Mouse (Mus musculus) neural tube, embryonic 11.5 days (tissue): ENCODE data around the gene Slc1a7. TPM values are rescaled to one million over a fixed set of nuclear protein-coding genes. Genes with fewer than 3 reads are reported as not detected.
A peak's percentile ranks its signal among the peaks of the same experiment; 100 is the strongest.

Experiments used
- ATAC-seq: fragments of 200-750 bp; cut with Nextera tagmentation; 2 replicates; pipeline ENCODE4 v1.8.0; 2017; ENCODE audit warnings: moderate number of reproducible peaks, mild to moderate bottlenecking, moderate TSS enrichment, moderate library complexity; ENCODE audit not compliant: insufficient read depth, low FRiP score, low TSS enrichment
- DNase-seq: peaks from one replicate; pipeline ENCODE4 v3.0.0-alpha.2; 2015; ENCODE audit warnings: low spot score
- H3K27ac ChIP-seq: fragments of 300-500 bp; sonication (generic); 2 replicates; pipeline ENCODE4 v1.5.1; 2014; ENCODE audit warnings: low read depth, mild to moderate bottlenecking, low read length
- H3K27me3 ChIP-seq: fragments of 300-500 bp; sonication (generic); 2 replicates; pipeline ENCODE4 v1.6.1; 2014; ENCODE audit warnings: mild to moderate bottlenecking, low read length, mixed read lengths; ENCODE audit not compliant: control insufficient read depth, insufficient read depth
- H3K36me3 ChIP-seq: fragments of 300-500 bp; sonication (generic); 2 replicates; pipeline ENCODE4 v1.6.1; 2014; ENCODE audit warnings: mild to moderate bottlenecking, low read length, moderate library complexity, mixed read lengths; ENCODE audit not compliant: control insufficient read depth, insufficient read depth
- H3K4me1 ChIP-seq: fragments of 300-500 bp; sonication (generic); 2 replicates; pipeline ENCODE4 v1.6.1; 2014; ENCODE audit warnings: low read length, mixed read lengths; ENCODE audit not compliant: control insufficient read depth, insufficient read depth
- H3K4me2 ChIP-seq: fragments of 300-500 bp; sonication (generic); 2 replicates; pipeline ENCODE4 v1.6.1; 2014; ENCODE audit warnings: low read depth, mild to moderate bottlenecking, moderate library complexity
- H3K4me3 ChIP-seq: fragments of 300-500 bp; sonication (generic); 2 replicates; pipeline ENCODE4 v1.5.1; 2014; ENCODE audit warnings: low read depth, low read length
- H3K9ac ChIP-seq: fragments of 300-500 bp; sonication (generic); 2 replicates; pipeline ENCODE4 v1.6.1; 2014; ENCODE audit warnings: mild to moderate bottlenecking, low read length
- H3K9me3 ChIP-seq: fragments of 300-500 bp; sonication (generic); 2 replicates; pipeline ENCODE4 v1.6.1; 2016; ENCODE audit warnings: low read length; ENCODE audit not compliant: control insufficient read depth
- WGBS: fragments of 180-500 bp; shearing (Covaris S2); extraction: QIAGEN DNeasy Blood & Tissue Kit; methylation state at CpG from one replicate; pipeline ENCODE4 v1.1.7; 2014; 5-methylcytosine and 5-hydroxymethylcytosine counted together
- polyA plus RNA-seq: library from polyadenylated mRNA; unstranded; fragments of >200 nt; fragmentation: Nextera tagmentation; extraction: Ambion mirVana; gene quantifications from 2 replicates; pipeline ENCODE4 v1.2.1, GENCODE M21; 2014

Slc1a7 gene
- polyA plus RNA-seq, 1 experiment from 2014 or later = not detected

GRCm38 (mm10) chr4:107977593-107977992, 9.5 kb downstream of the Slc1a7 start:
- DNase-seq = no peak
- no peaks in the 10 kb centered on the region for H3K4me1 ChIP-seq
- no peaks in the 10 kb centered on the region for H3K27me3 ChIP-seq
- WGBS = 62% methylated on average over 4 of the region's 4 CpGs
- ATAC-seq = no peak
- no peak overlapping the region for H3K9ac ChIP-seq
- H3K4me2 ChIP-seq = no peak overlapping the region
- no peak overlapping the region for H3K27ac ChIP-seq
- H3K4me3 ChIP-seq = no peak overlapping the region
- no peaks in the 10 kb centered on the region for H3K9me3 ChIP-seq
- H3K36me3 ChIP-seq = no peaks in the 10 kb centered on the region

- Histone ChIP-seq H3K4me3 (no peak overlapping the region), H3K27ac (no peak overlapping the region), H3K36me3 (no peaks in the 10 kb centered on the region), H3K4me2 (no peak overlapping the region), H3K9ac (no peak overlapping the region), H3K27me3 (no peaks in the 10 kb centered on the region), H3K9me3 (no peaks in the 10 kb centered on the region), H3K4me1 (no peaks in the 10 kb centered on the region)
- DNase-seq (peak; percentile 29), ATAC-seq (no peak)
- WGBS = 15% methylated on average over 2 of the region's 2 CpGs
These were observed 11.4 kb downstream of the Slc1a7 start for GRCm38 (mm10) chr4:107979530-107979929.

DNA sequence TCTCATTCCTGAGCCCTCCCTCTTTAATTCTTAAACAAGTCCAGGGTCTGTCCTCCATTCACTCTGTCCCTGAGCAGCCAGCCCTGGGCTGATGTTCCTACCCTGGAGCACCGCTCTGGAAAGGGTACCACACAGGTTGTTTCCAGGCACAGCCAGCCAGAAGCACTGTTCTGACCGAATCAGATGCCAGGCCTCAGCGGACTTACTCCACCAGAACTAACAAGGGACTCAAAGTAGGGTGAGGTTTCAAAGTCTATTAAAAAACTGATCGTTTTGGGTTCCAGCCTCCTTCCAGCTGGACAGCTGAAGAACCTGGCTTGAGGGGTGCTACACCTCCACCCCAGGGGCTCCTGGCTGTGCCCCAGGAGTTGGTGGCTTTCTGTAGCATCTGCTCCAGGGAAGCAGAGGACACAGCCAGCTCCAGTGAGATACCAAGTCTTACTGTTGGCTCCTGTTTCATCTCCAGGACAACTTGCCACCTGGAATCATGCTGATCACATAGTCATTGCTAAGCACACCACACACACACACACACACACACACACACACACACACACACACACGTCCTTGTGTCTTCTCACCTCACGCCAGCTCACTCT, 12.0 kb downstream of the Slc1a7 start:
- Histone ChIP-seq H3K4me2 (no peak overlapping the region), H3K27me3 (no peaks in the 10 kb centered on the region), H3K36me3 (no peaks in the 10 kb centered on the region), H3K27ac (no peak overlapping the region), H3K4me3 (no peak overlapping the region), H3K9ac (no peak overlapping the region), H3K4me1 (no peaks in the 10 kb centered on the region), H3K9me3 (no peaks in the 10 kb centered on the region)
- ATAC-seq = no peak
- 73% methylated on average over 6 of the region's 6 CpGs for WGBS
- DNase-seq = no peak

DNA sequence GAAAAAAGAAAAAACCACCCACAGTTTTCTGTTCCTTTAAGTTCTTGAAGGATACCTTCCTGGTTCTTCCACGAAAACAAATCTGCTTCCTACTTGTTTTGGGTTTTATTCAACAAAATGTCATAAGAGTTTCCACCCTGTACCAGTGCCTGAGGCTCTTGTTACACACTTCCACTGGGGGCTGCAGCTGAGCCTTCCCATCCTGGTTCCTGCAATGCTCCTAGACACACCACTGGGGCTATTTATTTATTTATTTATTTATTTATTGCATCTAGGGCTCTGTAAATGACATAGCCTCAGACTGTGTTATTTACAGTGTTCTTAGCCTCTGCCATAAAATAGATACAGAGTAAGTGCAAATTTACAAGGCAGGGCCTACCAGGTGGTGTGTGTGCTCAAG, 15.6 kb downstream of the Slc1a7 start:
- Histone ChIP-seq H3K9ac (no peak overlapping the region), H3K4me3 (no peak overlapping the region), H3K27ac (no peak overlapping the region), H3K4me2 (no peak overlapping the region), H3K4me1 (no peaks in the 10 kb centered on the region), H3K9me3 (no peaks in the 10 kb centered on the region), H3K36me3 (no peaks in the 10 kb centered on the region), H3K27me3 (no peaks in the 10 kb centered on the region)
- 90% methylated on average over 1 of the region's 1 CpGs for whole genome bisulfite sequencing
- DNase-seq (no peak), ATAC-seq (no peak)

- no peak overlapping the region for H3K9ac ChIP-seq
- no peak overlapping the region for H3K4me3 ChIP-seq
- H3K4me1 ChIP-seq = no peaks in the 10 kb centered on the region
- H3K4me2 ChIP-seq = no peak overlapping the region
- no peak overlapping the region for H3K27ac ChIP-seq
- no peaks in the 10 kb centered on the region for H3K36me3 ChIP-seq
- H3K9me3 ChIP-seq = no peaks in the 10 kb centered on the region
- WGBS = 69% methylated on average over 7 of the region's 7 CpGs
- ATAC-seq = no peak
- H3K27me3 ChIP-seq = no peaks in the 10 kb centered on the region
- DNase-seq = no peak
These were observed 16.3 kb downstream of the Slc1a7 start for GRCm38 (mm10) chr4:107984282-107984981.

DNA sequence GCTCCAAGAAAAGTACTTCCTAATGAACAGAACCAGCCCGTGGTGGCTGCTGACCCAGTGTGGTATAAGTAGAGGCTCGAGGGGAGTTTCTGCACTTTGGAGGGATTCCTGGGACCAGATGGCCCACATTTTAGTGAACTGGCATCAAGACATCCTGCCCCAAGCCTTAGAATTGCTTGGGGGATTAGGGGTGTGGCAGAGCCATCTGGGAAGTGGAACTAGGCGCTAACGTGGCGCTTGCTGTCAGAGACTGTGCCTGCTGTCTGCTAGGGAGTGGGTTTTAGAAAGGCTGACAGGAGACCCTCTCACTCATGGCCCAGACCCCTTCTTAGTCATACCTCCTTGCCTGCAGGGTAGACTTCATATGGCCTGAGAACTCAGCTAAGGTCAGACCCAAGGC, 17.7 kb downstream of the Slc1a7 start:
- no peak for DNase-seq
- no peak overlapping the region for H3K27ac ChIP-seq
- WGBS = 90% methylated on average over 5 of the region's 5 CpGs

GRCm38 (mm10) chr4:107986386-107987168, 18.4 kb downstream of the Slc1a7 start:
- ATAC-seq = no peak
- no peaks in the 10 kb centered on the region for H3K27me3 ChIP-seq
- WGBS = 89% methylated on average over 11 of the region's 11 CpGs

More for the DNA sequence above, 17.7 kb downstream of the Slc1a7 start:
- Histone ChIP-seq H3K4me2 (no peak overlapping the region), H3K4me3 (no peak overlapping the region), H3K36me3 (no peaks in the 10 kb centered on the region), H3K9me3 (no peaks in the 10 kb centered on the region), H3K4me1 (no peaks in the 10 kb centered on the region), H3K27me3 (no peaks in the 10 kb centered on the region), H3K9ac (no peak overlapping the region)
- ATAC-seq = no peak

GRCm38 (mm10) chr4:107988931-107989330, 20.8 kb downstream of the Slc1a7 start:
- WGBS = 61% methylated on average over 8 of the region's 8 CpGs

More at GRCm38 (mm10) chr4:107986386-107987168, 18.4 kb downstream of the Slc1a7 start:
- Histone ChIP-seq H3K36me3 (no peaks in the 10 kb centered on the region), H3K9me3 (no peaks in the 10 kb centered on the region), H3K4me1 (no peaks in the 10 kb centered on the region), H3K9ac (no peak overlapping the region), H3K4me2 (no peak overlapping the region), H3K27ac (no peak overlapping the region), H3K4me3 (no peak overlapping the region)
- no peak for DNase-seq

More at GRCm38 (mm10) chr4:107988931-107989330, 20.8 kb downstream of the Slc1a7 start:
- Histone ChIP-seq H3K9me3 (no peaks in the 10 kb centered on the region), H3K4me3 (no peak overlapping the region), H3K4me1 (no peaks in the 10 kb centered on the region), H3K4me2 (no peak overlapping the region), H3K36me3 (no peaks in the 10 kb centered on the region), H3K27me3 (no peaks in the 10 kb centered on the region), H3K27ac (no peak overlapping the region), H3K9ac (no peak overlapping the region)
- no peak for DNase-seq
- no peak for ATAC-seq
